Mouse (Mus musculus) G1E (cell line): ENCODE data around the gene Gm5901.

ENCODE experiments used
- CTCF ChIP-seq: IDR thresholded peaks from 2 replicates; pipeline ENCODE4 v1.5.1; 2012; ENCODE audit warnings: low read depth, low read length, inconsistent platforms, mixed read lengths
- GATA1 ChIP-seq: IDR thresholded peaks from 2 replicates; pipeline ENCODE4 v1.6.1; 2012; ENCODE audit warnings: borderline replicate concordance, low read length, inconsistent platforms, mixed read lengths
- GATA2 ChIP-seq: IDR thresholded peaks from 2 replicates; pipeline ENCODE4 v1.6.1; 2012; ENCODE audit warnings: low read depth, low read length, inconsistent platforms, borderline replicate concordance
- POLR2AphosphoS5 ChIP-seq: IDR thresholded peaks from 2 replicates; pipeline ENCODE4 v1.6.1; 2012; ENCODE audit warnings: low read depth, low read length, inconsistent platforms; ENCODE audit not compliant: insufficient replicate concordance
- TAL1 ChIP-seq: conservative IDR thresholded peaks from 2 replicates; pipeline ENCODE4 v1.6.1; 2012; ENCODE audit warnings: low read depth, low read length, inconsistent platforms, mixed read lengths

DNA sequence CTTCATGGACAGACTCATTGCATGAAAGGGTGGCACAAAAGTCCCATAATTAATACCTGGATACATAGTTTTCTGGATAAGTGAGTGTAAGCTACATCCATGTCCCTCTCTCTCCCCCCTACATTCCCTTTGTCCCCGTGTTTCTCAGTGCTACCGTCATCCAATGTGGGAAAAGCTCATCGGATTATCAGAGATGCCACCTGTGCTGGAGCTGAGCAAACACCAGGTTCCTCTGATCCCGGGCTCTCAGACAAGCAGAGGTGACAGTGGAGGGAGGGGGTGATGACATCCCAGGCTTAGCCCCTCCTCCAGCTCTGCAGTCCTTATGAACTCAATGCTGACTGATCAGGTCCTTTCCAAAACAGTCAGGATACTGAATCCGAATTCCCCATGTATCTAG lies 49.5 kb downstream of the Gm5901 start:
- no peak for TF ChIP-seq CTCF
- no peak for TF ChIP-seq GATA1
- TF ChIP-seq TAL1, result no peak
- TF ChIP-seq POLR2AphosphoS5, result no peak
- TF ChIP-seq GATA2, result no peak
